Mouse (Mus musculus): ENCODE results near the gene Mgst3.

Gene Mgst3

GRCm38 (mm10) chr1:167393683-167394492, at the start of gene Mgst3:
Gene Mgst3 (minus strand): TSS chr1:167393841.
- DNase-seq (ENCODE audit: low spot score in 2 of 2) = peak; percentile 95 to 97

- no peak for DNase-seq (ENCODE audit: low spot score in 2 of 2)
Measured at GRCm38 (mm10) chr1:167438231-167438885, 44.7 kb upstream of the Mgst3 start.

- no peak for DNase-seq (ENCODE audit: low spot score in 2 of 2)
Measured at GRCm38 (mm10) chr1:167437091-167437490, 43.5 kb upstream of the Mgst3 start.

- no peak for DNase-seq (ENCODE audit: low spot score in 2 of 2)
Measured at GRCm38 (mm10) chr1:167436186-167436975, 42.7 kb upstream of the Mgst3 start.

GRCm38 (mm10) chr1:167434931-167435330, 41.3 kb upstream of the Mgst3 start:
- DNase-seq (ENCODE audit: low spot score in 2 of 2) = no peak

- no peak for DNase-seq (ENCODE audit: low spot score in 2 of 2)
Measured at GRCm38 (mm10) chr1:167430976-167431676, 37.5 kb upstream of the Mgst3 start.

GRCm38 (mm10) chr1:167426681-167427080, 33.0 kb upstream of the Mgst3 start:
- DNase-seq (ENCODE audit: low spot score in 2 of 2) = no peak

GRCm38 (mm10) chr1:167425572-167425971, 31.9 kb upstream of the Mgst3 start:
- DNase-seq (ENCODE audit: low spot score in 2 of 2) = no peak

GRCm38 (mm10) chr1:167422501-167423240, 29.0 kb upstream of the Mgst3 start:
- DNase-seq (ENCODE audit: low spot score in 2 of 2) = no peak

- DNase-seq (ENCODE audit: low spot score in 2 of 2) = peak; percentile 67 to 78
Measured at GRCm38 (mm10) chr1:167414846-167415245, 21.2 kb upstream of the Mgst3 start.

GRCm38 (mm10) chr1:167411991-167412715, 18.5 kb upstream of the Mgst3 start:
- DNase-seq (ENCODE audit: low spot score in 2 of 2) = no peak

- DNase-seq (ENCODE audit: low spot score in 2 of 2) = no peak
Measured at GRCm38 (mm10) chr1:167409601-167410000, 16.0 kb upstream of the Mgst3 start.

GRCm38 (mm10) chr1:167405237-167405636, 11.6 kb upstream of the Mgst3 start:
- no peak for DNase-seq (ENCODE audit: low spot score in 2 of 2)

GRCm38 (mm10) chr1:167393281-167393680, 360 bp downstream of the Mgst3 start:
- DNase-seq (ENCODE audit: low spot score in 2 of 2) = no peak

GRCm38 (mm10) chr1:167392687-167393086, 954 bp downstream of the Mgst3 start:
- no peak for DNase-seq (ENCODE audit: low spot score in 2 of 2)

GRCm38 (mm10) chr1:167392031-167392640, 1.5 kb downstream of the Mgst3 start:
- DNase-seq (ENCODE audit: low spot score in 2 of 2) = no peak

- no peak for DNase-seq (ENCODE audit: low spot score in 2 of 2)
Measured at GRCm38 (mm10) chr1:167391241-167391640, 2.4 kb downstream of the Mgst3 start.

- DNase-seq (ENCODE audit: low spot score in 2 of 2) = no peak
Measured at GRCm38 (mm10) chr1:167390381-167390780, 3.3 kb downstream of the Mgst3 start.

GRCm38 (mm10) chr1:167389584-167389983, 4.1 kb downstream of the Mgst3 start:
- no peak for DNase-seq (ENCODE audit: low spot score in 2 of 2)

- no peak for DNase-seq (ENCODE audit: low spot score in 2 of 2)
Measured at GRCm38 (mm10) chr1:167388571-167388970, 5.1 kb downstream of the Mgst3 start.

Measured in frontal cortex, postnatal 25 days (tissue).